Mouse (Mus musculus): Measurements from ENCODE around the gene Clrn3. TPM values are rescaled to one million over a fixed set of nuclear protein-coding genes. Genes with fewer than 3 reads are reported as not detected.

The Clrn3 gene
- total and polyA plus RNA-seq, 3 experiments = not detected

- H3K9ac ChIP-seq (ENCODE audit: insufficient read depth, low read depth) = no peak overlapping the region
- dilution Hi-C loops (cut with MboI; ENCODE audit: extremely low pct_ligation_motif_present, extremely low pct_unique_long_range_greater_than_20kb, low sequenced_read_pairs) (no loop called here), in situ Hi-C loops (cut with MboI; ENCODE audit: low pct_ligation_motif_present, low pct_unique_long_range_greater_than_20kb, low sequenced_read_pairs) (loop anchor here (25.0 kb wide), 2 partner anchors 256 to 1619 kb away; no protein-coding TSS in a partner anchor)
- no peak overlapping the region for H3K4me3 ChIP-seq (replicated peaks in 1 of 3; ENCODE audit: low read depth in 2 of 3, low read length in 2 of 3, poor library complexity in 1 of 3)
- peaks cover 2 to 40% of the 10 kb centered on the region in 2 experiments; a peak in 3 of 4 replicates for H3K4me1 ChIP-seq (ENCODE audit: control insufficient read depth in 1 of 2, insufficient read depth in 2 of 2)
- no peak for TF ChIP-seq GABPA (IDR thresholded peaks at IDR 0.05; ENCODE audit: insufficient replicate concordance, low read depth, low read length)
- no peak for TF ChIP-seq KAT2A (IDR thresholded peaks at IDR 0.05; ENCODE audit: insufficient replicate concordance, low read length)
- TF ChIP-seq TCF12 (IDR thresholded peaks at IDR 0.05; ENCODE audit: low read depth, low read length) = no peak
- no peak for TF ChIP-seq ZC3H11A (IDR thresholded peaks at IDR 0.05; ENCODE audit: low read depth, low read length)
- no peak for TF ChIP-seq MAX (IDR thresholded peaks at IDR 0.05; ENCODE audit: low read length)
- no peak for TF ChIP-seq E2F4 (IDR thresholded peaks at IDR 0.05; ENCODE audit: insufficient replicate concordance, low read depth, low read length)
- no peak for TF ChIP-seq ELF1 (IDR thresholded peaks at IDR 0.05; ENCODE audit: low read depth, low read length)
- no peak for TF ChIP-seq CHD2 (IDR thresholded peaks at IDR 0.05; ENCODE audit: low read length)
- no peaks in the 10 kb centered on the region for H3K36me3 ChIP-seq (replicated peaks in 1 of 2; ENCODE audit: control insufficient read depth in 1 of 2, insufficient read depth in 1 of 2, low read length in 1 of 2)
- H3K9me3 ChIP-seq (replicated peaks; ENCODE audit: low read length) = no peaks in the 10 kb centered on the region
- DNase-seq (ENCODE audit: extremely low read depth) = no peak
- H3K27ac ChIP-seq (ENCODE audit: insufficient read depth, low read depth) = no peak overlapping the region
- no peak overlapping the region for H3K4me2 ChIP-seq (ENCODE audit: insufficient read depth, low read depth, poor library complexity, severe bottlenecking)
- no peaks in the 10 kb centered on the region for H3K79me2 ChIP-seq (replicated peaks; ENCODE audit: control insufficient read depth, extremely low read depth, insufficient read depth, poor library complexity, severe bottlenecking)
- H3K27me3 ChIP-seq (replicated peaks) = no peaks in the 10 kb centered on the region
Measured at GRCm38 (mm10) chr7:135481150-135481549, 47.3 kb downstream of the Clrn3 start.

- dilution Hi-C loops (cut with MboI; ENCODE audit: extremely low pct_ligation_motif_present, extremely low pct_unique_long_range_greater_than_20kb, low sequenced_read_pairs) = no loop called here
- no peak for DNase-seq (ENCODE audit: extremely low read depth)
- Histone ChIP-seq H3K4me3 (replicated peaks in 1 of 3; ENCODE audit: low read depth in 2 of 3, low read length in 2 of 3, poor library complexity in 1 of 3) (no peak overlapping the region), H3K9me3 (replicated peaks; ENCODE audit: low read length) (no peaks in the 10 kb centered on the region), H3K27ac (ENCODE audit: insufficient read depth, low read depth) (no peak overlapping the region), H3K36me3 (replicated peaks in 1 of 2; ENCODE audit: control insufficient read depth in 1 of 2, insufficient read depth in 1 of 2, low read length in 1 of 2) (no peaks in the 10 kb centered on the region), H3K4me2 (ENCODE audit: insufficient read depth, low read depth, poor library complexity, severe bottlenecking) (no peak overlapping the region), H3K9ac (ENCODE audit: insufficient read depth, low read depth) (no peak overlapping the region), H3K27me3 (replicated peaks) (no peaks in the 10 kb centered on the region), H3K79me2 (replicated peaks; ENCODE audit: control insufficient read depth, extremely low read depth, insufficient read depth, poor library complexity, severe bottlenecking) (no peaks in the 10 kb centered on the region), H3K4me1 (ENCODE audit: control insufficient read depth in 1 of 2, insufficient read depth in 2 of 2) (peaks cover 2 to 48% of the 10 kb centered on the region in 2 experiments; a peak in 3 of 4 replicates)
- in situ Hi-C loops (cut with MboI; ENCODE audit: low pct_ligation_motif_present, low pct_unique_long_range_greater_than_20kb, low sequenced_read_pairs) = loop anchor here (25.0 kb wide), 2 partner anchors 257 to 1618 kb away; no protein-coding TSS in a partner anchor
- TF ChIP-seq MXI1 (IDR thresholded peaks at IDR 0.05; ENCODE audit: low read depth, low read length) = no peak
- no peak for TF ChIP-seq NELFE (IDR thresholded peaks at IDR 0.05; ENCODE audit: low read depth, low read length)
- TF ChIP-seq UBTF (IDR thresholded peaks at IDR 0.05; ENCODE audit: low read depth, low read length) = no peak
- TF ChIP-seq SIN3A (IDR thresholded peaks at IDR 0.05; ENCODE audit: low read length) = no peak
- TF ChIP-seq JUN (IDR thresholded peaks at IDR 0.05; ENCODE audit: insufficient read depth, low read depth, low read length) = no peak
- TF ChIP-seq GABPA (IDR thresholded peaks at IDR 0.05; ENCODE audit: insufficient replicate concordance, low read depth, low read length) = no peak
- TF ChIP-seq ZNF384 (IDR thresholded peaks at IDR 0.05; ENCODE audit: low read depth, low read length) = no peak
- no peak for TF ChIP-seq NRF1 (IDR thresholded peaks at IDR 0.05; ENCODE audit: low read depth, low read length)
- TF ChIP-seq MEF2A (IDR thresholded peaks at IDR 0.05; ENCODE audit: borderline replicate concordance, low read depth, low read length) = no peak
- TF ChIP-seq TCF12 (IDR thresholded peaks at IDR 0.05; ENCODE audit: low read depth, low read length) = no peak
- no peak for TF ChIP-seq ZC3H11A (IDR thresholded peaks at IDR 0.05; ENCODE audit: low read depth, low read length)
- no peak for TF ChIP-seq MAZ (IDR thresholded peaks at IDR 0.05; ENCODE audit: low read depth, low read length)
- no peak for TF ChIP-seq MAFK (IDR thresholded peaks at IDR 0.05; ENCODE audit: insufficient replicate concordance, low read length)
- no peak for TF ChIP-seq PAX5 (IDR thresholded peaks at IDR 0.05; ENCODE audit: low read length)
- no peak for TF ChIP-seq ELF1 (IDR thresholded peaks at IDR 0.05; ENCODE audit: low read depth, low read length)
- no peak for TF ChIP-seq ZKSCAN1 (IDR thresholded peaks at IDR 0.05; ENCODE audit: borderline replicate concordance, low read depth, low read length)
- no peak for TF ChIP-seq TBP (conservative IDR thresholded peaks at IDR 0.05; ENCODE audit: low read depth, low read length)
- no peak for TF ChIP-seq CHD2 (IDR thresholded peaks at IDR 0.05; ENCODE audit: low read length)
Measured at GRCm38 (mm10) chr7:135479912-135480311, 48.5 kb downstream of the Clrn3 start.
